Mouse (Mus musculus) activated CD4-positive, CD25-positive, alpha-beta regulatory T cell, adult 4 months (primary cell): ENCODE results near the gene Pcsk7. TPM values are rescaled to one million over a fixed set of nuclear protein-coding genes. Genes with fewer than 3 reads are reported as not detected.

Experiments used
- ATAC-seq: one replicate; pipeline ENCODE4 v1.8.0; 2017
- polyA plus RNA-seq, 2 experiments: library from polyadenylated mRNA; unstranded; fragments of 100-300 nt; shearing (Covaris generic); gene quantifications; one replicate each; pipeline ENCODE4 v1.2.1; 2017

Pcsk7 gene
- polyA plus RNA-seq, 2 experiments from 2014 or later: 13.9 to 18.5 TPM

- no peak for ATAC-seq
These were observed 33.5 kb downstream of the Pcsk7 start for GRCm38 (mm10) chr9:45939794-45940193.

GRCm38 (mm10) chr9:45941329-45941888, 35.1 kb downstream of the Pcsk7 start:
- no peak for ATAC-seq

- ATAC-seq: no peak
These were observed 36.2 kb downstream of the Pcsk7 start for GRCm38 (mm10) chr9:45942464-45942863.

GRCm38 (mm10) chr9:45942916-45943315, 36.6 kb downstream of the Pcsk7 start:
- ATAC-seq: no peak

- no peak for ATAC-seq
These were observed 37.6 kb downstream of the Pcsk7 start for GRCm38 (mm10) chr9:45943628-45944505.

GRCm38 (mm10) chr9:45944506-45945400, 38.5 kb downstream of the Pcsk7 start:
- ATAC-seq: peak; percentile 97

- no peak for ATAC-seq
These were observed 39.4 kb downstream of the Pcsk7 start for GRCm38 (mm10) chr9:45945721-45946120.

GRCm38 (mm10) chr9:45946182-45946871, 40.0 kb downstream of the Pcsk7 start:
- ATAC-seq: no peak

GRCm38 (mm10) chr9:45946872-45947183, 40.5 kb downstream of the Pcsk7 start:
- no peak for ATAC-seq

GRCm38 (mm10) chr9:45952057-45952456, 45.8 kb downstream of the Pcsk7 start:
- ATAC-seq: no peak

- no peak for ATAC-seq
These were observed 46.6 kb downstream of the Pcsk7 start for GRCm38 (mm10) chr9:45952890-45953289.

GRCm38 (mm10) chr9:45953511-45954293, 47.4 kb downstream of the Pcsk7 start:
- ATAC-seq: peak; percentile 11

- ATAC-seq: peak; percentile 15
These were observed 48.2 kb downstream of the Pcsk7 start for GRCm38 (mm10) chr9:45954294-45955106.

GRCm38 (mm10) chr9:45955107-45955963, 49.0 kb downstream of the Pcsk7 start, which contains the start of gene Sidt2:
TSS of gene Sidt2 (minus strand) at chr9:45955258.
- peak; percentile 91 for ATAC-seq

- no peak for ATAC-seq
These were observed 51.9 kb downstream of the Pcsk7 start for GRCm38 (mm10) chr9:45958023-45958670.

- no peak for ATAC-seq
These were observed 52.6 kb downstream of the Pcsk7 start for GRCm38 (mm10) chr9:45958851-45959250.

- no peak for ATAC-seq
These were observed 53.4 kb downstream of the Pcsk7 start for GRCm38 (mm10) chr9:45959661-45960060.

- no peak for ATAC-seq
These were observed 55.6 kb downstream of the Pcsk7 start for GRCm38 (mm10) chr9:45961855-45962254.

- ATAC-seq: no peak
These were observed 57.3 kb downstream of the Pcsk7 start for GRCm38 (mm10) chr9:45963577-45963976.
